Mouse (Mus musculus) heart, embryonic 11.5 days (tissue): ENCODE measurements around the gene Bhmt2. TPM values are rescaled to one million over a fixed set of nuclear protein-coding genes. Genes with fewer than 3 reads are reported as not detected.

ENCODE experiments used
- ATAC-seq: fragments of 200-750 bp; cut with Nextera tagmentation; replicated peaks from 2 replicates; pipeline ENCODE4 v1.8.0; 2017; ENCODE audit warnings: moderate library complexity; ENCODE audit not compliant: insufficient number of reproducible peaks, low FRiP score, low TSS enrichment
- H3K27ac ChIP-seq: fragments of 300-500 bp; sonication (generic); 2 replicates; pipeline ENCODE4 v1.5.1; 2014; ENCODE audit warnings: mild to moderate bottlenecking, low read depth, low read length
- H3K27me3 ChIP-seq: fragments of 300-500 bp; sonication (generic); 2 replicates; pipeline ENCODE4 v1.6.1; 2014; ENCODE audit warnings: mild to moderate bottlenecking, low read length, mixed read lengths; ENCODE audit not compliant: control insufficient read depth, insufficient read depth
- H3K36me3 ChIP-seq: fragments of 300-500 bp; sonication (generic); 2 replicates; pipeline ENCODE4 v1.6.1; 2014; ENCODE audit warnings: mild to moderate bottlenecking, low read length, moderate library complexity, mixed read lengths; ENCODE audit not compliant: control insufficient read depth, insufficient read depth
- H3K4me1 ChIP-seq: fragments of 300-500 bp; sonication (generic); 2 replicates; pipeline ENCODE4 v1.6.1; 2014; ENCODE audit warnings: low read length; ENCODE audit not compliant: control insufficient read depth, insufficient read depth
- H3K4me2 ChIP-seq: fragments of 300-500 bp; sonication (generic); 2 replicates; pipeline ENCODE4 v1.6.1; 2014; ENCODE audit warnings: mild to moderate bottlenecking, moderate library complexity
- H3K4me3 ChIP-seq: fragments of 300-500 bp; sonication (generic); 2 replicates; pipeline ENCODE4 v1.5.1; 2014; ENCODE audit warnings: low read depth, low read length
- H3K9ac ChIP-seq: fragments of 300-500 bp; sonication (generic); 2 replicates; pipeline ENCODE4 v1.6.1; 2014; ENCODE audit warnings: mild to moderate bottlenecking, low read depth, low read length, moderate library complexity
- H3K9me3 ChIP-seq: fragments of 300-500 bp; sonication (generic); replicated peaks from 2 replicates; pipeline ENCODE4 v1.6.1; 2016; ENCODE audit warnings: low read length; ENCODE audit not compliant: control insufficient read depth
- WGBS: fragments of 180-500 bp; shearing (Covaris S2); extraction: QIAGEN DNeasy Blood & Tissue Kit; methylation state at CpG from one replicate; pipeline ENCODE4 v1.1.7; 2014; ENCODE audit not compliant: insufficient replicate concordance; 5-methylcytosine and 5-hydroxymethylcytosine counted together
- polyA plus RNA-seq: library from polyadenylated mRNA; unstranded; fragments of >200 nt; fragmentation: Nextera tagmentation; extraction: Ambion mirVana; gene quantifications from 2 replicates; pipeline ENCODE4 v1.2.1, GENCODE M21; 2014

Bhmt2 gene
- polyA plus RNA-seq, 1 experiment from 2014 or later = 0.39 TPM

GRCm38 (mm10) chr13:93636561-93636960, 37.5 kb downstream of the Bhmt2 start:
- no peaks in the 10 kb centered on the region for H3K36me3 ChIP-seq
- H3K27ac ChIP-seq = no peak overlapping the region
- 79% methylated on average over 1 of the region's 1 CpGs for WGBS
- H3K9me3 ChIP-seq = no peaks in the 10 kb centered on the region
- H3K4me1 ChIP-seq = no peaks in the 10 kb centered on the region; the same call in 1 of the 2 replicates
- no peak for ATAC-seq
- H3K4me2 ChIP-seq = no peak overlapping the region
- H3K9ac ChIP-seq = no peak overlapping the region
- no peaks in the 10 kb centered on the region for H3K27me3 ChIP-seq
- H3K4me3 ChIP-seq = no peak overlapping the region

DNA sequence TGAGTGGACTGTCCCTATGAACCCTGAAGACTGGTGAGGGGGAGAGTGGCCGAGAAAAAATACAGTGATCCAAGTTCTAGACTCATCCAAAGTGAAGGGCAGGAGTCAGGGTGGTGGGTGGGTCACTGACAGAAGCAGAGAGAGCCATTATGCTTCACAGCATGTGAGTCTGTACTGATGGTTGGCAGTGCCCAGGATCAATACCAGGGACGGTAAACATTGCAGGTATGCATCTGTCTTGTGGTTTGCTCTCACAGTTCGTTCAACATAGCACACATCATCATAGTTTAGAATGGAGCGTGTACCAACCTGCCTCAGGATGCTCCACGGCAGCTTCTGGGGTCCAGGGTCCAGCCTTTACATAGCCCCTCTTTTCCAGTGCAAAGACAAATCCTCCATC, 41.2 kb downstream of the Bhmt2 start:
- no peak overlapping the region for H3K4me2 ChIP-seq
- H3K4me3 ChIP-seq = no peak overlapping the region
- H3K9ac ChIP-seq = no peak overlapping the region
- H3K27ac ChIP-seq = no peak overlapping the region
- H3K9me3 ChIP-seq = no peaks in the 10 kb centered on the region
- no peak for ATAC-seq
- no peaks in the 10 kb centered on the region for H3K27me3 ChIP-seq
- no peaks in the 10 kb centered on the region; the same call in 1 of the 2 replicates for H3K4me1 ChIP-seq
- H3K36me3 ChIP-seq = no peaks in the 10 kb centered on the region
- 80% methylated on average over 5 of the region's 5 CpGs for WGBS

DNA sequence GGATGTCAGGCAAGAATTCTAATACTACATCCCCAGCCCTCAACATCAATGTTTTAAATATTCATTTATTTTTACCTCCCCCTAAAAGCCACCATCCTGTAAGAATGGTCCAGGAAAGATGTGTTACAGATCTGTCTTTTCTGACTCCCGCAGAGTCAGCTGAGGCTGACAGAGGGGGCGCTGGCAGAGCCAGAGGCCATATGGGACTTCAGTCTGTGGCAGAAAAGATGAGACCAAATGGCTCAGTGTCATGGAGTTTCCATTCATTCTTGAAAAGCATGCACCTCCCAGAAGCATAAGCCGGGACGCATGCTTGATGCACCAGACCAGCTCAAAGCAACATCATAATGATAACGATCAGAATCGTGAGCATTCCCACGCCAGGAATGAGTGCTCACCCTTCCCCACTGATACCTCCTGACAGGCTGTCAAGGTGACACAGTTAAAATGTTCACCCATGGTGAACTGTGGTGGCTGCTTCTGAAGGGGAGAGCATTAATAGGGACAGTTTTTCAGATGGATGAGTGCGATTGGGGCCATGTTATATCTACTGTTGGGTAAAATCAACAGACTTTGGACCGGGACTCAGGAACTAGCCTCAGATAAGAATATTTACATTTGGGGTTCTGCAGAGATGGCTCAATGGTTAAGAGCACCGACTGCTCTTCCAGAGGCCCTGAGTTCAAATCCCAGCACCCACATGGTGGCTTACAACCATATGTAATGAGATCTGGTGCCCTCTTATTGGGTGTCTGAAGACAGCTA, 43.0 kb downstream of the Bhmt2 start:
- Histone ChIP-seq H3K9me3 (no peaks in the 10 kb centered on the region), H3K9ac (no peak overlapping the region), H3K4me1 (no peaks in the 10 kb centered on the region), H3K27ac (no peak overlapping the region), H3K27me3 (no peaks in the 10 kb centered on the region), H3K4me2 (no peak overlapping the region), H3K4me3 (no peak overlapping the region), H3K36me3 (no peaks in the 10 kb centered on the region)
- whole genome bisulfite sequencing = 71% methylated on average over 10 of the region's 10 CpGs
- ATAC-seq = no peak

DNA sequence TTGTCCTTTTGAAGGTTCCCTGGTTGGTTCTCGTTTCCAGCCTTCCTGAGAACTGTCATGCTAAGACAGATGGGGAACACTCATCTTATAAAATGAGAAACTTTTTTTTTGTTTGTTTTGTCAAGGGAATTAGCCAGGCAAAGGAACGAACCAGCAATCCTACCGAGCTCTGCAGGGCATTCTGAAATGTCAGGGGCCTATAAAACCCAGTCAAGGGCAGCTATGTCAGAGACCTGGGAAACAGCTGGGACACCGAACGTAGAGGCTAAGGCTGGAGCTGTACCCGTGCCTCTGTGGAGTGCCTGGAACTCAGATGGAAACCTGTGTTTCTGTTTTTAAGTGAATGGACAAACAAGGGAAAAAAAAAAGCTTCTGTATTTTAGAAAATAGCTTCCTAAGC, 45.2 kb downstream of the Bhmt2 start:
- 34% methylated on average over 6 of the region's 6 CpGs for WGBS
- no peak overlapping the region for H3K9ac ChIP-seq
- no peak overlapping the region for H3K4me2 ChIP-seq
- no peak for ATAC-seq
- H3K9me3 ChIP-seq = no peaks in the 10 kb centered on the region
- no peaks in the 10 kb centered on the region for H3K36me3 ChIP-seq
- no peak overlapping the region for H3K27ac ChIP-seq
- H3K27me3 ChIP-seq = no peaks in the 10 kb centered on the region
- no peak overlapping the region for H3K4me3 ChIP-seq
- H3K4me1 ChIP-seq = no peaks in the 10 kb centered on the region

DNA sequence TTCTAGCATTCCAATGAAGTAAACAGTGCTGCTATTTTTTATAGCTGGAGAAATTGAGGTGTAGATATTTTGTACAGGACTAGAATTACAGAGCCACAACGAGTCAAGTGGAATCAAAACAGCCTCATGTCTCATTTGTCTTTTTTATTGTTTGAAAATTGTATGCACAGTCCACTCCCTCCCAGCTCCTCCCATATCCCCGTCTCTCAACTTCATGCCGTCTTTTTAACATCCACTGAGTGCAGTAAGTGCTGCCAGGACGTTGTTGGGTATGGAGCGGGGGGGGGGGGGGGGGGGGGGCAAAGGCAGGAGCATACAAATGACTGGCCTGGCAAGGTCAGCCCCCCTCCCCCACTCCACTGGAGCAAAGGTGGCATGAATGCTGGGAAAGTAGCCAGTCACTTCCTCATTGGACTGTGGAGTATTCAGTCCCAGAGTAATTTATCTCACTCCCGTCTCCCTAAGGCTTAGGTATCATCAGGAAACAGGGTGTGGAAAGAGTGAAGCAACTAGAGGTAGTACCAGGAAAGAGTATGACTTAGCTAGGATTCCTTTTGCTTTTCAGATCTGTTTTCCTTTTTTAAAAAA, 59.6 kb downstream of the Bhmt2 start:
- ATAC-seq = no peak
- no peak overlapping the region for H3K4me3 ChIP-seq
- no peaks in the 10 kb centered on the region for H3K36me3 ChIP-seq
- no peak overlapping the region for H3K4me2 ChIP-seq
- H3K9ac ChIP-seq = no peak overlapping the region
- 43% methylated on average over 6 of the region's 6 CpGs for WGBS
- H3K27ac ChIP-seq = no peak overlapping the region
- H3K9me3 ChIP-seq = no peaks in the 10 kb centered on the region
- H3K4me1 ChIP-seq = no peaks in the 10 kb centered on the region
- H3K27me3 ChIP-seq = no peaks in the 10 kb centered on the region

DNA sequence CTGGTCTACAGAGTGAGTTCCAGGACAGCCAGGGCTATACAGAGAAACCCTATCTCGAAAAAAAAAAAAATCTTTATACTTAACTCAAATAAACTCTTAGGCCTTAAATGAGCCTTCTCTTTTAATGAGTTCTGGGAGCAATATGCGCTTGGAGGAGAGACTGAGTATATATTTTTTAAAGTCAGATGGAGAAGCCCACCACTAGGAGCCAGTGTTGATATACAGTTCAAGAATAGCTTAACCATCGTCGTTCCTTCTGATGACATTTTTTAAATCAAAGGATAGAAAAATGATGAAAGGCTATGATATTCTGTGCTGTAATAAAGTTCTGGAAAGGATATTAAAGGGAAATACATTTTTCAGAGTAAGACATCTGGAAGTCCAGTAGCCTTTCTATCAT, 60.3 kb downstream of the Bhmt2 start:
- no peaks in the 10 kb centered on the region for H3K36me3 ChIP-seq
- no peaks in the 10 kb centered on the region for H3K4me1 ChIP-seq
- H3K4me2 ChIP-seq = no peak overlapping the region
- WGBS = 58% methylated on average over 4 of the region's 4 CpGs
- no peak overlapping the region for H3K27ac ChIP-seq
- H3K27me3 ChIP-seq = no peaks in the 10 kb centered on the region
- no peak overlapping the region for H3K4me3 ChIP-seq
- no peak for ATAC-seq
- H3K9ac ChIP-seq = no peak overlapping the region
- H3K9me3 ChIP-seq = no peaks in the 10 kb centered on the region

GRCm38 (mm10) chr13:93612660-93613607, 61.2 kb downstream of the Bhmt2 start:
- no peak overlapping the region for H3K9ac ChIP-seq
- no peaks in the 10 kb centered on the region for H3K4me1 ChIP-seq
- no peaks in the 10 kb centered on the region for H3K27me3 ChIP-seq
- H3K4me3 ChIP-seq = no peak overlapping the region
- peak overlapping the region; percentile 19 for H3K4me2 ChIP-seq
- WGBS = 50% methylated on average over 19 of the region's 19 CpGs
- H3K36me3 ChIP-seq = no peaks in the 10 kb centered on the region
- no peak overlapping the region for H3K27ac ChIP-seq
- no peak; the same call in 1 of the 2 replicates for ATAC-seq
- H3K9me3 ChIP-seq = no peaks in the 10 kb centered on the region

GRCm38 (mm10) chr13:93608476-93608875, 65.6 kb downstream of the Bhmt2 start:
- Histone ChIP-seq H3K27me3 (no peaks in the 10 kb centered on the region), H3K27ac (no peak overlapping the region), H3K4me3 (no peak overlapping the region), H3K9me3 (no peaks in the 10 kb centered on the region), H3K4me2 (no peak overlapping the region), H3K4me1 (no peaks in the 10 kb centered on the region), H3K36me3 (no peaks in the 10 kb centered on the region), H3K9ac (no peak overlapping the region)
- ATAC-seq = no peak
- WGBS = 71% methylated on average over 2 of the region's 2 CpGs
